Mouse (Mus musculus) kidney, adult 2 months (tissue): ENCODE data around the gene Zbtb44.

Experiments
- CTCF ChIP-seq: fragments of 200-500 bp; conservative IDR thresholded peaks from 2 replicates; pipeline ENCODE4 v1.5.1; 2011; ENCODE audit warnings: low read depth, mild to moderate bottlenecking, control low read depth, low read length, moderate library complexity, mixed read lengths; ENCODE audit not compliant: insufficient read depth, insufficient read length
- POLR2A ChIP-seq: fragments of 200-500 bp; IDR thresholded peaks from one replicate; pipeline ENCODE4 v1.6.1; 2011; ENCODE audit warnings: low read depth, low read length, control low read depth

DNA sequence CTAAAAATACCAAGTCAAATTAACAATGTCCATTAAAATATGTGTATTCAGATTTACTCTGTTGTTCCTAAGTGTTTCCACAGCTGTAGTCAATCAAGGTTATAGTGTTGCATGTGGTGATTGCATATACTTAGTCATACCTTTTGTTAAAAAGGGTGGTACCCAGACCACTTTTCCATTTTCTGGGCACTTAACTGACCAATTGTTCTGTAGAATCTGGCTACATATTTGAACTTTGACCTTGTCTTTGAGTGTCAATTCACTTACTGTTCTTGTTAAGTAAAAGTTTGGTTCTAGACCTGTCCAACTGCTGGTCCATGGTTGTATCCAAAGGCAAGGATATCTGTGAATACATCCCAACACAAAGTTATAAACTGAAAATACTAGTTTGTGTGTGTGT, 2.1 kb downstream of the Zbtb44 start:
- TF ChIP-seq CTCF: no peak
- TF ChIP-seq POLR2A: no peak
